Mouse (Mus musculus): ENCODE measurements at regions not wholly inside any gene's neighbourhood (a gene's known extent, or its start where the extent isn't known, plus 50 kb on each side); places are given as distances from the start of the nearest gene placed in this dataset.

DNA sequence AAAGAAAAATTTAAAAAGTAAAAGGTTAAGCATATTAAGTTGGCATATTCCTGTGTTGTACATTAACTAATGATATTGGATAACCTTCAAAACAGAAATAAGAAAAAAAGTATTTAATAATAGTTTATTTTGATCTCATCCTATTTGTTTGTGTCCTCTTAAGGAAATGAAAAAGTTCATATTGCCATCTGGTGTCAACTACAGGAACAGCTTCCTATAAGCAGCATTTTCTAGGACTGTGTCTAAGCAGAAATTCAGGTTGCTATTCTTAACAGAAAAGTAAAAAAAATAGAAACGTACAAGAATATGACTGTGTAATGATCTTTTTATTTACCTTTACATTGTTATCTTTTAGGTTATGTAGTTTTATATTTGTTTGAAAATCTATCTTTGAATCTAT, 313.4 kb upstream of the G6pd2 start:
- ATAC-seq (ENCODE audit: low FRiP score): no peak
- H3K27me3 ChIP-seq (ENCODE audit: control insufficient read depth, insufficient read depth, low read length): no peaks in the 10 kb centered on the region
- H3K27ac ChIP-seq (ENCODE audit: low read depth, low read length): no peak overlapping the region
- H3K4me2 ChIP-seq: no peak overlapping the region
- H3K4me3 ChIP-seq (ENCODE audit: low read depth, low read length): no peak overlapping the region
- H3K36me3 ChIP-seq (ENCODE audit: control insufficient read depth, insufficient read depth, low read length): no peaks in the 10 kb centered on the region
- no peaks in the 10 kb centered on the region for H3K9me3 ChIP-seq (ENCODE audit: control insufficient read depth, low read length)
- no peak overlapping the region for H3K9ac ChIP-seq (ENCODE audit: low read length)
- 61% methylated on average over 1 of the region's 1 CpGs for WGBS
- no peak for DNase-seq (ENCODE audit: low spot score, missing footprints)
- H3K4me1 ChIP-seq (ENCODE audit: control insufficient read depth, insufficient read depth, low read length): no peaks in the 10 kb centered on the region

DNA sequence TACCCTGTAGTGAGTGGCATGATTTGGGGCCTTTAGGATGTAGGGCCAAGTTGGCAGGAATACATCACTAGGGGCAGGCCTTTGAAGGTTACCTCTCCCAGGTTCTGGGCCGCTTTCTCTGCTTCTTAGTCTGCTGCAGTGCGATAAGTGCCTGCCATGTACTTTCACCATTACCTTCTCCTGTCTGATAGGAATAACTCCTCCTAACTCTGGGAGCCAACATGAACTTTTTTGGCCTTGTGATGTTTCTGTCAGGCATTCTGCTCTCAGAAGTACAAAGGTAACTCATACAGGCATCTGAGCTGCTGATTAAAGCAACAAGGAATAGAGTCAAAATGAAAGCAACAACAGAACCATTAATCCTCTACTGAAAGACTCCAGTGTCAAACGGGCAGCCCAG, 301.2 kb upstream of the G6pd2 start:
- no peaks in the 10 kb centered on the region for H3K4me1 ChIP-seq (ENCODE audit: control insufficient read depth, insufficient read depth, low read length)
- no peak for ATAC-seq (ENCODE audit: low FRiP score)
- no peaks in the 10 kb centered on the region for H3K27me3 ChIP-seq (ENCODE audit: control insufficient read depth, insufficient read depth, low read length)
- H3K9me3 ChIP-seq (ENCODE audit: control insufficient read depth, low read length): no peaks in the 10 kb centered on the region
- WGBS: 86% methylated on average over 3 of the region's 3 CpGs
- peak; percentile 72 for DNase-seq (ENCODE audit: low spot score, missing footprints)
- H3K9ac ChIP-seq (ENCODE audit: low read length): no peak overlapping the region
- H3K4me3 ChIP-seq (ENCODE audit: low read depth, low read length): no peak overlapping the region
- H3K36me3 ChIP-seq (ENCODE audit: control insufficient read depth, insufficient read depth, low read length): no peaks in the 10 kb centered on the region
- no peak overlapping the region for H3K27ac ChIP-seq (ENCODE audit: low read depth, low read length)
- H3K4me2 ChIP-seq: no peak overlapping the region

DNA sequence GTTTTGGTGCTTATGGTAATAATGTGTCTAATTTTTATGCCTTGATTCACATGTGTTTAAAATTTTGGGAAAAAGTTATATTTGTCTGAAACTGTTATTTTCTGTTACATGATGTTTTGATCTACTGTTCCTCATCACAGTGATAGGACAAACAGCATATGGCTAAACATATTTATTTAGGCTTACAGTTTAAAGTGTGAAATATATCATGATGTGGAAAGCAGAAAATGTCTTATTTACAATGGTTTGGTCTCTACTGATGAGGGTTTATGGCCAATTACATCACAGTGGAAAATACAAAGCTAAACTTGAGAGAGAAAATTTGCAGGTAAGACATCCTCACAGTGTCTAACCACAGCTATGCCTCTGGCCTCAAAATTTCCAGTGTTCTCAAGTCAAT, 268.1 kb upstream of the G6pd2 start:
- peak; percentile 33 for DNase-seq (ENCODE audit: low spot score, missing footprints)
- H3K4me3 ChIP-seq (ENCODE audit: low read depth, low read length): no peak overlapping the region
- H3K36me3 ChIP-seq (ENCODE audit: control insufficient read depth, insufficient read depth, low read length): no peaks in the 10 kb centered on the region
- ATAC-seq (ENCODE audit: low FRiP score): no peak
- H3K9me3 ChIP-seq (ENCODE audit: control insufficient read depth, low read length): no peaks in the 10 kb centered on the region
- no peak overlapping the region for H3K9ac ChIP-seq (ENCODE audit: low read length)
- H3K4me2 ChIP-seq: no peak overlapping the region
- no peak overlapping the region for H3K27ac ChIP-seq (ENCODE audit: low read depth, low read length)
- H3K27me3 ChIP-seq (ENCODE audit: control insufficient read depth, insufficient read depth, low read length): no peaks in the 10 kb centered on the region
- no peaks in the 10 kb centered on the region for H3K4me1 ChIP-seq (ENCODE audit: control insufficient read depth, insufficient read depth, low read length)

DNA sequence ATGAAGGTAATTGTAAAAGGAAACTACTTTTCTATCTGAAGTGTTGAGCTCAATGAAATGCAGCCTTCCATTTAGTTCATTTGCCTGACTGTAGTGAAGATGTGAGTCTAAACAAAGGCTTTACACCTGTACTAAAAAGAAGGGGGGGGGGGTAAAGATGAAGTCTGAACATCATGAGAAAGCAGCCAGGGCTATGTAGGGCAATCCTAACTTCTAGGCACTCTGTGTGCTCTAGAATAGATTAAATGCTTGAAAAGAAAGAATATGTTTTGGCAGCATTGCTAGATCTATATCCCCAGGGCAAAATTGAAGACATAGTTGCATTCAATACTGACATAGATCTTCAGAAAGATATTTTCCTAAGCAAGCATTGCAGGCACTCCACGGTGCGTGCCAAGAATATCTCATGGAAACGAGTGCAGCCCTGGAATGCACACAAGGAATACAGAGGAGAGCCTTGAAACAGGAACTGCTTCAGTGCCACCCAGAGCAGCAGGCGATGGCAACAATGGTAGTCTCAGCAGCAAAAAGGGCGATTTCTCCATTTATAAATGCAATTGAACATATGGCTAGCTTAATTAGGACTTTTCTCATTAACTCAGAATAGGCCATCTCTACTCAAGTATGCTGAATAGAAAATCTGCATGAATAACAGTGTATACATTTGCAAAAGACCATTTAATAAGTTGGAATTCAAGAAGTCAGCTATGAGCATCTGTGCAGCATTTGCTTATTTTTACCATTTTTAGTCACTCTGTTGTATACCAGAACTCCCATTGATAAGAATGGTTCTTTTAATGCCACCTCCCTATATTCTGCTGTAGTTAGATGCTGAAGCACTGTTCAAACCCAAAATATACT, 261.8 kb upstream of the G6pd2 start:
- no peak for ATAC-seq (ENCODE audit: low FRiP score)

DNA sequence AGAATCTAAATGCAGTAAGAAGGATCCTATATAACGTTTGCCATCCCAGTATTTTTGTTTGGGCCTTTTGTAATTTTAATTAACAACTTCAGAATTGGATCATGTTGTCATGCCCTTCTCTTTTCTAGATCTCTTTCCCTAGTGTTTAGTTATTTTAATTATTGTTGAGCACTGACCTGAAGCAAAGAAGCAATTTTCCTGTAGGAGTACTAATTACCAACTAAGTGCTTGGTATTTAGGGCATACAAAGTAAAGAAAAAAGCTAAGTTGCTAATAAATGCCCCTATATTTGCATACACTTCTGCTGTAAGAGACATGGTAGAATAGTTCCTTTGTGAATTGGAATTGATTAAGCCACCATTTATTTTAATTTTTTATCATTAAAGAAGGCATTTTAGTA, 255.1 kb upstream of the G6pd2 start:
- 79% methylated on average over 1 of the region's 1 CpGs for WGBS
- H3K4me1 ChIP-seq (ENCODE audit: control insufficient read depth, insufficient read depth, low read length): no peaks in the 10 kb centered on the region
- no peak overlapping the region for H3K4me3 ChIP-seq (ENCODE audit: low read depth, low read length)
- ATAC-seq (ENCODE audit: low FRiP score) (no peak), DNase-seq (ENCODE audit: low spot score, missing footprints) (no peak)
- H3K4me2 ChIP-seq: no peak overlapping the region
- H3K9ac ChIP-seq (ENCODE audit: low read length): no peak overlapping the region
- no peaks in the 10 kb centered on the region for H3K27me3 ChIP-seq (ENCODE audit: control insufficient read depth, insufficient read depth, low read length)
- H3K27ac ChIP-seq (ENCODE audit: low read depth, low read length): no peak overlapping the region
- H3K9me3 ChIP-seq (ENCODE audit: control insufficient read depth, low read length): no peaks in the 10 kb centered on the region
- H3K36me3 ChIP-seq (ENCODE audit: control insufficient read depth, insufficient read depth, low read length): no peaks in the 10 kb centered on the region

More for the DNA sequence above, 261.8 kb upstream of the G6pd2 start:
- no peaks in the 10 kb centered on the region for H3K27me3 ChIP-seq (ENCODE audit: control insufficient read depth, insufficient read depth, low read length)
- no peak overlapping the region for H3K9ac ChIP-seq (ENCODE audit: low read length)
- H3K4me1 ChIP-seq (ENCODE audit: control insufficient read depth, insufficient read depth, low read length): no peaks in the 10 kb centered on the region
- no peak overlapping the region for H3K4me2 ChIP-seq
- H3K9me3 ChIP-seq (ENCODE audit: control insufficient read depth, low read length): no peaks in the 10 kb centered on the region
- peak; percentile 53 for DNase-seq (ENCODE audit: low spot score, missing footprints)
- no peaks in the 10 kb centered on the region for H3K36me3 ChIP-seq (ENCODE audit: control insufficient read depth, insufficient read depth, low read length)
- WGBS: 80% methylated on average over 5 of the region's 5 CpGs
- no peak overlapping the region for H3K4me3 ChIP-seq (ENCODE audit: low read depth, low read length)
- no peak overlapping the region for H3K27ac ChIP-seq (ENCODE audit: low read depth, low read length)

All from midbrain, embryonic 11.5 days (tissue).